Mouse (Mus musculus) liver, adult (tissue): ENCODE measurements around the gene Syce2.

ENCODE experiments used
- GATA4 ChIP-seq: IDR thresholded peaks from 2 replicates; pipeline ENCODE4 v1.6.1; 2014; ENCODE audit warnings: mild to moderate bottlenecking, low read length; ENCODE audit not compliant: insufficient replicate concordance

Gene Syce2

GRCm38 (mm10) chr8:84839411-84839810 lies 32.5 kb upstream of the Syce2 start:
- no peak for TF ChIP-seq GATA4

DNA sequence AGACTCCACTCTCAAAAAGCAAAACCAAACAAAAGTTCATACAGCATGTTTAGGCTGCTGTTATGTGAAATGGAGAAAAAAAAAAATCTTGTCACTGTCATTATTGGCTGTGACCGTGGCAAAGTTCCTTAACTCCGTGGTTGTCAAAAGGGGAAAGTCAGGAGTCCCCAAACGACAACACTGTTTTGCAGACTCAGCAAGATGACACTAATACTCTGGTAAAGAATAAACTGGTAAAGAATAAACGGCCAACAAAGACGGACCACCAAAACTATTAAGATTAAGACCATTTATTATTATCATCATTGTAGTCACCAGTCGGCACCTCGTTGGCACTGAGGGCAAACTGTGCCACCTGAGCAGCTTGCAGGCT lies 32.0 kb upstream of the Syce2 start:
- TF ChIP-seq GATA4 = no peak

- TF ChIP-seq GATA4 = no peak; the same call in 1 of the 2 replicates
Observed at GRCm38 (mm10) chr8:84840248-84840999, 31.5 kb upstream of the Syce2 start, which contains the start of gene Rad23a. TSS of gene Rad23a (minus strand) at chr8:84840665.

DNA sequence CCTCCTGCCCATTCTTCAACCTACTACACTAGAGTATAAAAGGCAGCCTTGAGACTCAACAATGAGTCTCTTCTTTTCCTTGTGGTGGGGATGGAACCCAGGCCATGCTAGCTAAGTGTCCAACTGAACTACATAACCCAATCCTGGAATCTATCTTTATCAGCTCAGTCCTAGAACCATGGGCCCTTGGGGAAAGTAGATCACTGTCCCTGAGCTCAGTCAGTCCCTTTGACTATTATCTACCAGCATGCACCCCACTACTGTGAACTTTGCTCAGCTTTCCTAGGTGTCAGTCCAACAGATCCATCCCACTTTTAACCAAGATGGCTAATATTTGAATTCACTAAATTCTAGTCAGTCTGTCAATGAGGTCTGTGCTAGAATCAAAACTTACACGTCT lies 30.4 kb upstream of the Syce2 start:
- TF ChIP-seq GATA4 = no peak

- no peak for TF ChIP-seq GATA4
Observed at GRCm38 (mm10) chr8:84844397-84845070, 27.4 kb upstream of the Syce2 start.

DNA sequence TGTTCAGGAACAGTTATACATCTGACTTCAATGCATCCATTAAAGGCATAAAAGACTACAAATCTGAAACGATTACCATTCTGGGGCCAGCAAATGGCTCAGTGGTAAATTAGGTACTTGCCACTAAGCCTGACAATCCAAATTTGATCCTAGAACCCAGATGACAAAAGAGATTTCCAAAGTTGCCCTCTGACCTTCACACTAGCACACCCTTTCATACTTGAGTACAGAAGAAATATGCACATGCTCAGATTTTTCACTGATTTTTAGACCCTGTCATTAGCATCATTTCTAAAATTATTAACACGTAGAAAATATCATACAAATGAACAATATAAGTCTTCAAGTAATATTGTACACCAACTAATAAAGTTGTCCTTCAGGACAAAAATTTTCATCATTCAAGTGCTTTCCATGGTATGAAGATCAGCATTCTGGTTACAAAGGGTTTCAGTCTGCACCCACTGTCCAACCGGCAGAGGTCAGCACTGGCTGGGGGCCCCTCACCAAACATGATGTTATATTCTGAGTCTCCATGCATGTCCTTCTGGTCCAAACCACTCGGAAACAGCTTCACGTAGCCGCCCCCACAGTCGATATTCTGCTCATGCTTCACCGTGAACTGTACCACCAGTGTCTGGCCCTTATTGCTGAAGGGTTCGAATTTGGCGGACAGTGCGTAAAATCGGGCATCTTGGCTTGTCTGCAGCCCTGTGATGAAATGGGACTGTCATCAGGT lies 26.4 kb upstream of the Syce2 start:
- TF ChIP-seq GATA4 = no peak

DNA sequence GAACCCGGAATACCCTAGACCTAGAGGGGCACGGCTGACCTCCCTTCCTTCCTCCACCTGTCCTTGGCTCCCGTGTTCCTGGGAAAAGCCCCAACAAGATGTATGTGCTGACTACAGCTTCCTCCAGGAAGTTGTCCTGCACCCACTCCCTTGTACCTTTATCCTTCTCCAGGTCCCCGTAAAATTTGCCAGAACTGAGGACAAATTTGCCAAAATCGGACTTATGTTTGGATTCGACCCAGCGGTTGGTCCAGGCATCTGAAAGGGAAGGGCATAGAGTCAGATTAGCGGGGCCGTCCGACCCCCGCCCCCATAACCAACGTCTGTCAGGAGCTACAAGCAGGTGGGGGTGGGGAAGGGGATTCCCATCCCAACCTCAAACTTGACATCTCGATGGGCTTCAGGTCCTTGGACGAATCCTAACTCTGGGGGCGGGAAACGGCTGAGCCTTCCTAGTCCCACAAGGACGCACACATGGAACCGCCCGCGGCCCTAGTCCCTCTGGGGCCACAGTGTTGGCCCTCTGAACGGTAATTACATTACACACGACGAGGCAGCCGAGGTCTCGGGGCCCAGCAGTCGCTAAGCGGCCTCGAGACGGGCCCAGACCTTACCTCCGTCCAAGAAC lies 25.7 kb upstream of the Syce2 start:
- no peak for TF ChIP-seq GATA4

DNA sequence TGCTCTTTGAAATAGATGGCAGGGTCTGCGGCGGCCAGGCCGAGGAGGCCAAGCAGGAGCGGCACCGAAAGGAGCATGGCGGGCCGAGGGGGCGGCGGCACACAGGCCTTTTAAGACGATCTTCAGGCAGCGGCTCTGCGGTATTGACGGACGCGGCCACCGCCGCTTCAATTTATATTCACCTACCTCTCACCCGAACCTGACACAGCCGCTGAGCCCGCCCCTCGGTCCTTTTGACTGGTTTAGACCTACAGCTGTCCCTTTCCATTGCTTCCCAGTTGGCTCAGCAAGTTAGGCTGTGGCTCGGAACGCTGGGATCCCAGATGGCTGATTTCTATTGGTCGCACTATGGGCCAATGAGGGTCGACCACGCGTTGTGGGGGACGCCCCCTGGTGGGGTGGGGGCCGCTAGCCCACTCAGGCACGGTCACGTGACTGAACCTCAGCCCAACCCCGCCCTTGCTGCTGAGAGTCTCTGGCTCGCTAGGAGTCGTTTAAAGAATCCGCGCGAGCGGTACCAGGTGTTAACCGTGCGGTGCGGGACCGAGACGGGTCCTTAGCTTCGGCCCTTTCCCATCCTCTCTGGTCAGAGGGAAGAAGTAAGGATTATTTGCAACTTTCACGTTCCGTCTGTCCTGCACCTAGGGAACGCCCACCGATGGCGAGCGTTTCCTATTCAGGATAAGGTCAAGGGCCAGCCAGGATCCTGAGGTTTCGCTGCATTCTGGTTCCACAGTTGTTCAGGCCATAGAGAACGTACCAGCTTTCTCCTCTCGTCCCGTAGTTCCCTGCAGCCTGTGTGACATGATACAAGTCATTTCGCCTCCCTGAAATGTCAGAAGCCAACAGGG lies 25.0 kb upstream of the Syce2 start, which contains the start of gene Calr:
Gene Calr (minus strand): TSS at position 213 of the 851 bp plus-strand sequence.
- TF ChIP-seq GATA4 = no peak

- no peak for TF ChIP-seq GATA4
Observed at GRCm38 (mm10) chr8:84847684-84848435, 24.1 kb upstream of the Syce2 start.

- TF ChIP-seq GATA4 = no peak
Observed at GRCm38 (mm10) chr8:84856434-84856833, 15.5 kb upstream of the Syce2 start.

DNA sequence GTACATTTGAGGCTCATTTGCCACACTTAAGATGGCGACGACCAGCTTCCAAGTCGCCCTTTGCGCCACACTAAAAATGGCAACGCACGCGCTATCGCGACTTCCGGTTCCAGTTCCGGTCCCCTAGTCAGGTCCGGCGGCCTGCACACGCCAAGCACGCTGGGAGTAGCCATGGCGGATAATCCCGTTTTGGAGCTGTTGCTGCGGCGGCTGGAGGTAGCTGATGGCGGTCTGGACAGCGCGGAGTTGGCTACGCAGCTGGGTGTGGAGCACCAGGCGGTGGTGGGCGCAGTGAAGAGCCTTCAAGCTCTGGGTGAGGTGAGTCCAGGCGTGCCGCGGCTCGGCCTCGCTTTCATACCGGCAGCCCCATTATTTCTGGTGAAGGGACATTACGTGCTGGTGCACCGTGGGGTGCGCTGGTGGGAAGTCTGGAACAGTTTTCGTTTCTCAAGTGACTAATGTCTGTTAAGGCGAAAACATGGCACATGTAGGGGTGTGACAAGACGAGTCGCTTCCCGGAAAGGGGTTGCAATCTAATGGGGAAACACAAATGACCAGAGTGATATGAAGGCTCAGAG lies 15.0 kb upstream of the Syce2 start, which contains the start of gene Farsa:
Gene Farsa (plus strand): TSS at position 126 of the 578 bp plus-strand sequence.
- TF ChIP-seq GATA4 = peak; percentile 87; the same call in 1 of the 2 replicates

DNA sequence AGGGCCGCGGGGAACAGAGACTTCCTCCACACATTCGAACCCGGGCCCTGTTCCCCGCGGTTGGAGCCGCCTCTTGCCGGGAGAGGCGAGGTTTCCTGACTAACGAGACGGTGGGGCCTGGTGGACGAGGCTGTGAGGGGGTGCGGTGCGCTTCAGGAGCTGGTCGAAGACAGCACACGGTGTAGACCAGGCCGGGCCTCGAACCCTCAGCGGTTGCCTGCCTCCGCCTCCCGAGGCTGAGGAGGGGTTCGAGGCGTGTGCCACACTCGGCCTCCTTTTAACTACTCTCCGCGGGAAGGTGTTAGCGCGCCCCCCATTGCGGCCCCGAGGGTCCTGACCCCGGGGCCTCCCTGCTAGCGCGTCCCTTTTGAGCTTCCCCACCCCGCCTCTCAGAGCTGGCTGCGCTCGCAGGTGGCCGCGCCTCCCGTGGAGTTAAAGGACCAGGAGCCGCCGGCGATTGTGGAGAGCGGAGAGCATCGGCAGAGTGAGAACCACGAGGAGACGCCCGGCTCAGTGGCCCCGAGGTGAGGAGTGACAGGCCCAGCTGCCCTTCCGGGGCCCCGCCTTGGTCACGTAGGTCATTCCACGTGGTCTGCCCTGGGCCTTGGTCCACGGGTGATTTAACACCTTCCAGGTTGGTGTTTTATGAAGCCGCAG lies 526 bp downstream of the Syce2 start:
- no peak for TF ChIP-seq GATA4

DNA sequence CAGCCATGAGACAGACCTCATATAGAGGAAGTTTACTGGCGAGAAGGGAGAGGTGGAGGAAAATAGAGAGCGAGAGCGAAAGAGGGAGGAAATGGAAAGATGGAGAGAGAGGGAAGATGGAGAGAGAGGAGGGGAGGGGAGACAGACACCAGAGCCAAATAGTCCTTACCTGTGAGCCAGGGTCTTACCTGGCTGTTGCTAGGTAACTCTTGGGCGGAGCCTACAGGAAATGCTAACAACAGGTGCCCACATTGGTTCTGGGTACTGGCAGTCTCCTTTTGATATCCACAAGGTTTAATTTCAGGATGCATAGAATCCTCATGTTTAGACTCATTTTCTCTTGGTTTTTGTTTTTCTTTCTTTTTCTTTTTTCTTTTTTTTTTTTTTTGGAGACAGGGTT lies 1.1 kb downstream of the Syce2 start:
- TF ChIP-seq GATA4 = no peak
